Mouse (Mus musculus) lung, postnatal 0 days (tissue): ENCODE results near the gene Sobp.

Experiments used
- CTCF ChIP-seq: IDR thresholded peaks from 2 replicates; pipeline ENCODE4 v1.5.1; 2016; ENCODE audit warnings: antibody characterized with exemption, mild to moderate bottlenecking
- EP300 ChIP-seq: IDR thresholded peaks from 2 replicates; pipeline ENCODE4 v1.6.1; 2016; ENCODE audit warnings: antibody characterized with exemption, mild to moderate bottlenecking, control low read depth

DNA sequence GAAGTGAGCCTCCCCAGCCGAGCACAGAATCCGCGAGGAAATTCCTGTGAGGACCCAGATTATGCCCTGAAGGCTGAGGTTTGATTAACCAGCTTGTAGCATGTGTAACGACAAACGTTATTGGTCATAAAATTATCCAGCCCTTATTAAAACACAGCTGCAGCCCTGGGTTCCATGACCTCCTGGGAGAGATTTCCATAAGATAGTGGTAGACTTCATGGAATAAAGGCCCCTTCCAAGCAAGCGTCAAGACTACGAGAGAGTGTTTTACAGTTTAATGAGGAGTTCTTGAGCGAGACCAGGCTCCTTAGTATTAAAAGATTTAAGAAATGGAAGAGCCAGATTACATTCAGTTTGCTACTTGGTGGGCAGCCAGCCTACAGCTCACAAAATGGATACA lies 76.6 kb downstream of the Sobp start:
- no peak for TF ChIP-seq CTCF
- TF ChIP-seq EP300 = no peak
